In the genomic region with DNA sequence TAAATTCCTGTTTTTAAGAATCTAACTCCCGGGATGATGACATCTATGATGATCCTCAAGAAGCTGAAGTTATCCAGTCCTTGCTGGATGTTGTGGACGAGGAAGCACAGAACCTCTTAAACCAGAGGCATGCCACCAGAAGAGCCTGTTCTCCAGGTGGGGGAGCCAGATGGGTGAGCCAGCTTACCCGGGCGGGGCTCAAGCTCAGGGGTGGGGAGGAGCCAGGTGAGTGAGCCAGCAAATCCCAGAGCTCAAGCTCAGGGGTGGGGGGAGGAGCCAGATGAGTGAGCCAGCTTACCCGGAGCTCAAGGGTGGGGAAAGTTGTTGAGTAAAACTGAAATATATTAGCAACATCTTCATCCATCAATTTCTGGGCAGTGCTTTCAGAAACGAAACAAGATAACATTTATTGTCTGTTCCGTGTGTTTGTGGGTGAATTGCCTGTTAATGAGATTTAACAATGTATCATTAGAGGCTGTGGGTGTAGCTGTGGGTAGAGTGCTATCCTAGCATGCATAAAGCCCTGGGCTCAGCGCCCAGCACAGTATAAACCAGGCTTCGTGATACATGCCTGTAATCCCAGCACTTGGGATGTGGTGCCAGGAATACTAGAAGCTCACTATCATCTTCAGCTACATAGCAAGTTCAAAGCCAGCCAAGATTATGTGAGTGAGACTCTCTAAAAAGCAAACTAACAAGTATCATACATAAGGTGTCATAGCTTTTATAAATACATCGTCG, we compare ENCODE assay signal across 11 mouse cellular contexts. TPM values are rescaled to one million over a fixed set of nuclear protein-coding genes. Genes with fewer than 3 reads are reported as not detected.
DNase-seq lines count a peak whose midpoint lies in the region; ATAC-seq and TF ChIP-seq lines count a peak whose summit lies in the region.
"Had no signal": no experiment of that assay in that cellular context is flagged by ENCODE, and none has a peak within 500 bp of the region (broad histone marks: within the 10 kb centered on the region; RNA-seq: fewer than 3 reads in every experiment).

No protein-coding gene starts in this region.

- no peak overlapping the region for H3K27ac ChIP-seq in liver, postnatal 0 days (ENCODE audit: low read depth)
- H3K27ac ChIP-seq in MEL (ENCODE audit: control insufficient read depth, low read depth, low read length), result no peak overlapping the region
- H3K27ac ChIP-seq in hindbrain, embryonic 16.5 days (ENCODE audit: low read depth, low read length), result no peak overlapping the region
- H3K27ac ChIP-seq: hindbrain, embryonic 14.5 days had no signal

- no peak overlapping the region for H3K4me3 ChIP-seq in liver, postnatal 0 days (ENCODE audit: low read depth, low read length)
- no peak overlapping the region for H3K4me3 ChIP-seq in MEL (ENCODE audit: control insufficient read depth in 1 of 2, insufficient read depth in 1 of 2, low read depth in 2 of 2, low read length in 2 of 2)
- no peak overlapping the region for H3K4me3 ChIP-seq in hindbrain, embryonic 16.5 days (ENCODE audit: low read length)

- no peak for ATAC-seq in liver, postnatal 0 days
- ATAC-seq in erythroblast, adult 5-6 weeks (replicated peaks; ENCODE audit: low FRiP score, poor library complexity, severe bottlenecking), result peak; percentile 62; the same call in 1 of the 2 replicates
- ATAC-seq in megakaryocyte progenitor cell, adult 5-6 weeks (replicated peaks; ENCODE audit: poor library complexity), result peak; percentile 65
- ATAC-seq in hindbrain, embryonic 16.5 days, result no peak

- DNase-seq in liver, result peak; percentile 35
- DNase-seq in liver, postnatal 0 days, result no peak
- peak; percentile 36 for DNase-seq in MEL (ENCODE audit: low read depth, low spot score)
- no peak for DNase-seq in cerebellum, postnatal 36 days
- DNase-seq: adrenal gland, adult 8-10 months; cerebellum, postnatal 25 days; thymus, adult 2 months had no signal

- H3K4me1 ChIP-seq in liver, postnatal 0 days (ENCODE audit: insufficient read depth), result no peaks in the 10 kb centered on the region
- no peaks in the 10 kb centered on the region for H3K4me1 ChIP-seq in MEL (ENCODE audit: control insufficient read depth in 1 of 2, insufficient read depth in 2 of 2, low read length in 2 of 2)
- no peaks in the 10 kb centered on the region for H3K4me1 ChIP-seq in hindbrain, embryonic 16.5 days (ENCODE audit: control insufficient read depth, insufficient read depth, low read depth, low read length)

- WGBS in liver, postnatal 0 days (ENCODE audit: insufficient replicate concordance), result 62% methylated on average over 11 of the region's 11 CpGs
- 75% methylated on average over 11 of the region's 11 CpGs for WGBS in hindbrain, embryonic 16.5 days

- no peaks in the 10 kb centered on the region for H3K27me3 ChIP-seq in liver, postnatal 0 days (ENCODE audit: insufficient read depth, low read length)
- H3K27me3 ChIP-seq in MEL (ENCODE audit: control insufficient read depth in 1 of 2, insufficient read depth in 2 of 2, low read length in 2 of 2), result no peaks in the 10 kb centered on the region
- H3K27me3 ChIP-seq in hindbrain, embryonic 16.5 days (replicated peaks; ENCODE audit: control insufficient read depth, insufficient read depth, low read length), result no peaks in the 10 kb centered on the region

- TF ChIP-seq RAD21 in MEL (IDR thresholded peaks at IDR 0.05; ENCODE audit: low read depth, low read length), result no peak

- H3K36me3 ChIP-seq in liver, postnatal 0 days (replicated peaks; ENCODE audit: insufficient read depth, low read length), result no peaks in the 10 kb centered on the region
- H3K36me3 ChIP-seq in MEL (ENCODE audit: control insufficient read depth in 1 of 2, insufficient read depth in 2 of 2, low read length in 2 of 2), result no peaks in the 10 kb centered on the region; a peak in 1 of 4 replicates
- H3K36me3 ChIP-seq in hindbrain, embryonic 16.5 days (ENCODE audit: control insufficient read depth, insufficient read depth, low read length), result no peaks in the 10 kb centered on the region

- no peaks in the 10 kb centered on the region for H3K9me3 ChIP-seq in liver, postnatal 0 days (ENCODE audit: low read length)
- H3K9me3 ChIP-seq in MEL (replicated peaks; ENCODE audit: insufficient read depth, low read length), result no peaks in the 10 kb centered on the region
- H3K9me3 ChIP-seq in hindbrain, embryonic 16.5 days (ENCODE audit: control insufficient read depth, low read length), result no peaks in the 10 kb centered on the region

- no peaks in the 10 kb centered on the region for H3K79me2 ChIP-seq in MEL (ENCODE audit: control insufficient read depth, insufficient read depth, low read length, poor library complexity)

- no peak overlapping the region for H3K4me2 ChIP-seq in liver, postnatal 0 days (ENCODE audit: low read depth, low read length)
- H3K4me2 ChIP-seq in hindbrain, embryonic 16.5 days (ENCODE audit: low read length), result no peak overlapping the region
- H3K4me2 ChIP-seq: hindbrain, embryonic 14.5 days had no signal

- no peak for TF ChIP-seq POLR2A in MEL (IDR thresholded peaks at IDR 0.05; ENCODE audit: control insufficient read depth in 1 of 2, insufficient read depth in 1 of 2, low read depth in 1 of 2, low read length in 2 of 2, poor library complexity in 1 of 2)

- H3K9ac ChIP-seq in liver, postnatal 0 days (replicated peaks), result no peak overlapping the region
- no peak overlapping the region for H3K9ac ChIP-seq in MEL (ENCODE audit: control insufficient read depth, low read depth, low read length, poor library complexity, severe bottlenecking)
- H3K9ac ChIP-seq in hindbrain, embryonic 16.5 days (ENCODE audit: low read depth, low read length), result no peak overlapping the region
- H3K9ac ChIP-seq: hindbrain, embryonic 14.5 days had no signal

- no peak for TF ChIP-seq CTCF in liver, postnatal 0 days (IDR thresholded peaks at IDR 0.05; ENCODE audit: low read depth)
- no peak; a peak in 1 of 6 replicates for TF ChIP-seq CTCF in MEL (IDR thresholded peaks at IDR 0.05 in 2 of 3, conservative IDR thresholded peaks at IDR 0.05 in 1 of 3; ENCODE audit: control insufficient read depth in 1 of 3, insufficient read depth in 1 of 3, low read depth in 2 of 3, low read length in 3 of 3, poor library complexity in 1 of 3, severe bottlenecking in 1 of 3)

- no peak for TF ChIP-seq EP300 in liver, postnatal 0 days (IDR thresholded peaks at IDR 0.05; ENCODE audit: low read depth)
- no peak for TF ChIP-seq EP300 in MEL (IDR thresholded peaks at IDR 0.05; ENCODE audit: low read depth in 1 of 2, low read length in 2 of 2)

TF ChIP-seq in MEL, 35 proteins besides CTCF, POLR2A, EP300 and RAD21:
- TF ChIP-seq GABPA (IDR thresholded peaks at IDR 0.05; ENCODE audit: low read depth, low read length) (no peak), ETS1 (IDR thresholded peaks at IDR 0.05; ENCODE audit: low read depth, low read length) (no peak), MYC (IDR thresholded peaks at IDR 0.05; ENCODE audit: low read depth, low read length) (no peak), SIN3A (IDR thresholded peaks at IDR 0.05; ENCODE audit: low read length) (no peak), ZC3H11A (IDR thresholded peaks at IDR 0.05; ENCODE audit: low read depth, low read length) (no peak), MAFK (IDR thresholded peaks at IDR 0.05; ENCODE audit: borderline replicate concordance, low read depth, low read length) (no peak), HCFC1 (IDR thresholded peaks at IDR 0.05; ENCODE audit: low read depth, low read length) (no peak), JUND (IDR thresholded peaks at IDR 0.05; ENCODE audit: low read depth, low read length) (no peak), SMC3 (IDR thresholded peaks at IDR 0.05; ENCODE audit: low read depth, low read length) (no peak), TBP (IDR thresholded peaks at IDR 0.05; ENCODE audit: low read depth, low read length) (no peak), NRF1 (IDR thresholded peaks at IDR 0.05; ENCODE audit: insufficient read depth, low read depth, low read length, poor library complexity, severe bottlenecking) (no peak), UBTF (IDR thresholded peaks at IDR 0.05; ENCODE audit: borderline replicate concordance, insufficient read depth, low read depth, low read length) (no peak), TAL1 (IDR thresholded peaks at IDR 0.05; ENCODE audit: low read length) (no peak), POLR2AphosphoS2 (IDR thresholded peaks at IDR 0.05; ENCODE audit: low read length) (no peak), MYB (IDR thresholded peaks at IDR 0.05; ENCODE audit: low read depth, low read length) (no peak), USF2 (IDR thresholded peaks at IDR 0.05; ENCODE audit: borderline replicate concordance in 1 of 2, insufficient read depth in 1 of 2, low read depth in 1 of 2, low read length in 2 of 2) (no peak), MXI1 (IDR thresholded peaks at IDR 0.05; ENCODE audit: low read depth, low read length) (no peak), ELF1 (IDR thresholded peaks at IDR 0.05; ENCODE audit: low read depth, low read length) (no peak), POLR2AphosphoS5 (IDR thresholded peaks at IDR 0.05; ENCODE audit: borderline replicate concordance, low read depth, low read length) (no peak)

RNA-seq across cellular contexts. Expression of gene Slc10a6, which starts 49.4 kb away (rescaled TPM):
- 0.09 and 0.11 TPM in 2 replicates for polyA plus RNA-seq in liver, postnatal 0 days (2015; fragmentation: Nextera tagmentation; extraction: Ambion mirVana)
- not detected in 2 replicates for total RNA-seq in MEL (2012; rRNA removed)
- polyA plus RNA-seq in MEL (2012; ENCODE audit: insufficient read depth in 1 of 2, insufficient read length in 2 of 2, low read depth in 1 of 2, low replicate concordance in 2 of 2, missing spikeins in 1 of 2), result not detected
- total RNA-seq in erythroblast, adult 5-6 weeks (2015; ENCODE audit: low replicate concordance), result not detected in 2 replicates
- not detected in 2 replicates for total RNA-seq in erythroblast, adult 5-6 weeks (2017; ENCODE audit: low replicate concordance)
- total RNA-seq in megakaryocyte progenitor cell, adult 5-6 weeks (2015), result not detected in 2 replicates
- not detected in 2 replicates for total RNA-seq in megakaryocyte progenitor cell, adult 5-6 weeks (2017)
- polyA plus RNA-seq in hindbrain, embryonic 16.5 days (2015; fragmentation: Nextera tagmentation; extraction: Ambion mirVana), result 0.32 and 0.34 TPM in 2 replicates

Comparison
In these comparisons a context has a peak if more than half of its experiments do, and no peak if none do; other contexts are left out.
1. DNase-seq: peak in liver (single experiment) and MEL (single experiment); none in liver, postnatal 0 days (single experiment) and cerebellum, postnatal 36 days (0 of 2).
2. ATAC-seq: peak in erythroblast, adult 5-6 weeks (single experiment) and megakaryocyte progenitor cell, adult 5-6 weeks (single experiment); none in liver, postnatal 0 days (single experiment) and hindbrain, embryonic 16.5 days (single experiment).